Mouse (Mus musculus) layer of hippocampus, adult 18-20 months (tissue): ENCODE measurements around the gene Upb1. TPM values are rescaled to one million over a fixed set of nuclear protein-coding genes. Genes with fewer than 3 reads are reported as not detected.
A peak's percentile ranks its signal among the peaks of the same experiment; 100 is the strongest.
"Not testable (repeated sequence)": the region's sequence is repeated elsewhere in the genome, so short reads cannot be mapped to it uniquely, and the experiment has no call there.

Experiments
- DNase-seq, 2 experiments: peaks; one replicate each; pipeline ENCODE4 v3.0.0; 2022; ENCODE audit warnings: low spot score in 2 of 2
- total RNA-seq, 2 experiments: library from RNA; stranded (reverse); gene quantifications; 2 replicates each; pipeline ENCODE4 v1.2.3; 2021

The Upb1 gene
- total RNA-seq, 2 experiments from 2014 or later, result 0.48 TPM; not detected in 1

GRCm38 (mm10) chr10:75451036-75451786, 50.3 kb downstream of the Upb1 start:
- no peak for DNase-seq

- DNase-seq, result not testable (repeated sequence)
These were observed 55.3 kb downstream of the Upb1 start for GRCm38 (mm10) chr10:75456061-75456831.

- no peak for DNase-seq
These were observed 56.9 kb downstream of the Upb1 start for GRCm38 (mm10) chr10:75457852-75458251.

GRCm38 (mm10) chr10:75458329-75458728, 57.4 kb downstream of the Upb1 start:
- no peak for DNase-seq

- no peak for DNase-seq
These were observed 61.8 kb downstream of the Upb1 start for GRCm38 (mm10) chr10:75462728-75463127.

- peak; percentile 28 to 54 for DNase-seq
These were observed 65.1 kb downstream of the Upb1 start for GRCm38 (mm10) chr10:75465781-75466550.

GRCm38 (mm10) chr10:75473411-75473810, 72.5 kb downstream of the Upb1 start:
- DNase-seq, result no peak

GRCm38 (mm10) chr10:75474571-75474970, 73.7 kb downstream of the Upb1 start:
- DNase-seq, result no peak

- not testable (repeated sequence) for DNase-seq
These were observed 74.4 kb downstream of the Upb1 start for GRCm38 (mm10) chr10:75475139-75475850.

- DNase-seq, result no peak
These were observed 76.1 kb downstream of the Upb1 start for GRCm38 (mm10) chr10:75477034-75477433.

GRCm38 (mm10) chr10:75479955-75480354, 79.0 kb downstream of the Upb1 start:
- DNase-seq, result no peak

GRCm38 (mm10) chr10:75481703-75482102, 80.8 kb downstream of the Upb1 start:
- DNase-seq, result no peak

GRCm38 (mm10) chr10:75482271-75482670, 81.4 kb downstream of the Upb1 start:
- no peak for DNase-seq

GRCm38 (mm10) chr10:75482919-75483483, 82.1 kb downstream of the Upb1 start:
- DNase-seq, result no peak

- DNase-seq, result no peak
These were observed 83.2 kb downstream of the Upb1 start for GRCm38 (mm10) chr10:75484066-75484465.

- DNase-seq, result no peak
These were observed 83.9 kb downstream of the Upb1 start for GRCm38 (mm10) chr10:75484767-75485166.

- DNase-seq, result peak; percentile 45 to 89
These were observed 85.4 kb downstream of the Upb1 start for GRCm38 (mm10) chr10:75486086-75486979.

GRCm38 (mm10) chr10:75487131-75487530, 86.2 kb downstream of the Upb1 start:
- DNase-seq, result no peak

- no peak for DNase-seq
These were observed 88.6 kb downstream of the Upb1 start for GRCm38 (mm10) chr10:75489522-75489921.

GRCm38 (mm10) chr10:75490731-75491130, 89.8 kb downstream of the Upb1 start:
- no peak for DNase-seq
